Mouse (Mus musculus) lung, postnatal 0 days (tissue): ENCODE data around the gene Fer1l4.

Experiments
- CTCF ChIP-seq: IDR thresholded peaks from 2 replicates; pipeline ENCODE4 v1.5.1; 2016; ENCODE audit warnings: antibody characterized with exemption, mild to moderate bottlenecking
- EP300 ChIP-seq: IDR thresholded peaks from 2 replicates; pipeline ENCODE4 v1.6.1; 2016; ENCODE audit warnings: antibody characterized with exemption, mild to moderate bottlenecking, control low read depth

DNA sequence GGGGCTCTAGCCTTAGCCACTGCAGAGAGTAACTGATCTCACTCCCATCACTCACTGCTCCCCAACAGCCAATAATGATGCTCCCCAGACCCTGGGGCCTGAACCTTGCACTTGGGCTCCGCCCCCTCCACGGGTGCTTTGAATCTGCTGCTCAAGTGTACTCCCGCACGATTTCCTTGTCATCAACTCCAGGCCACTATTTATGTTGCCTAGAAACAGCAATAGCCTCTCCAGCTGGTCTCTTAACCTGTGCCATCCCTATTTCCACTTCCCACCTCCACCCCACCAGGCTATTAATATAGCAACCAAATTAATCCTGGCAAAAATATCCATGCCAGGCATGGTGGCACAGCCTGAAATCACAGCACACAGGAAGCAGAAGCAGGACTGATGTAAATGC lies 26.9 kb upstream of the Fer1l4 start:
- TF ChIP-seq CTCF = no peak
- TF ChIP-seq EP300 = no peak
